Mouse (Mus musculus): ENCODE data around the gene Pamr1. TPM values are rescaled to one million over a fixed set of nuclear protein-coding genes. Genes with fewer than 3 reads are reported as not detected.
A peak's percentile ranks its signal among the peaks of the same experiment; 100 is the strongest.

Pamr1 gene
- total RNA-seq, 2 experiments from 2014 or later = 3.3 to 7.4 TPM

DNA sequence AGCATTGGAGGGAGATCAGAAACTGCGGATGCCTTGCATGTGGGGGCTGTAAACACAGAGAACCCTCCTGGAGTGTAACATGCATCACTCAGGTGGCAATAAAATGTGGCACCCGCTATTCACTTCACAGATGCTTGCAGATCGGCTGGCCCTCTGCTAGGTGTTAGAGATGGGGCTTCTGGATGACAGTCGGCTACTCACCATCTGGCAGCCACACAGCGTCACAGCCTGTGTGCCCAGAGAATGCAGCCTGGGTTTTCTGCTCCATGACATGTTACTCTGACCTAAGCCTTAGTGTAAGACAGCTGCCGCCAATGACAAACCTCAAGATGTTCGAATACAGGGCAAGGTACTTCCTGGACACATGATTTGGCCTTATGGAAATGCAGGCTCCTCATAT is 131.5 kb downstream of the Pamr1 start:
- TF ChIP-seq CTCF (IDR thresholded peaks at IDR 0.05) = no peak
- no peak overlapping the region for H3K27ac ChIP-seq
- intact Hi-C loops (cut with DNase I) = loop anchor here (5.0 kb wide), 4 partner anchors 121 to 666 kb away; no protein-coding TSS in a partner anchor
- no peak for DNase-seq
- H3K4me3 ChIP-seq = no peak overlapping the region

- DNase-seq = peak; percentile 72
- Histone ChIP-seq H3K27ac (no peak overlapping the region), H3K4me3 (no peak overlapping the region)
- intact Hi-C loops (cut with DNase I) = loop anchor here (2.0 to 5.0 kb wide), 5 partner anchors 120 to 665 kb away; no protein-coding TSS in a partner anchor
- peak; percentile 84 for TF ChIP-seq CTCF (IDR thresholded peaks at IDR 0.05)
Observed at GRCm38 (mm10) chr2:102682168-102682567, 132.4 kb downstream of the Pamr1 start.

- intact Hi-C loops (cut with DNase I) = no loop called here
- Histone ChIP-seq H3K27ac (no peak overlapping the region), H3K4me3 (no peak overlapping the region)
- TF ChIP-seq CTCF (IDR thresholded peaks at IDR 0.05) = peak; percentile 57
- no peak for DNase-seq
Observed at GRCm38 (mm10) chr2:102685371-102686107, 135.7 kb downstream of the Pamr1 start.

- Histone ChIP-seq H3K27ac (no peak overlapping the region), H3K4me3 (no peak overlapping the region)
- no peak for DNase-seq
- TF ChIP-seq CTCF (IDR thresholded peaks at IDR 0.05) = no peak
- intact Hi-C loops (cut with DNase I) = no loop called here
Observed at GRCm38 (mm10) chr2:102686108-102686450, 136.3 kb downstream of the Pamr1 start.

Other genes starting within 250 kb of the Pamr1 start
- 10 to 100 TPM; 15.9 to 17.1 TPM for gene Trim44, start 142.2 kb upstream of the Pamr1 start, total RNA-seq (2021)
- under 1 TPM; 0.36 to 0.53 TPM for gene Fjx1, start 97.5 kb upstream of the Pamr1 start, total RNA-seq (2021)
- gene Slc1a2, start 108.6 kb downstream of the Pamr1 start, total RNA-seq (2021) = under 1 TPM; 0.14 to 0.36 TPM

All from gastrocnemius, adult 2 months (tissue).